Mouse (Mus musculus): ENCODE results near the gene Sdf4.

Gene Sdf4

DNA sequence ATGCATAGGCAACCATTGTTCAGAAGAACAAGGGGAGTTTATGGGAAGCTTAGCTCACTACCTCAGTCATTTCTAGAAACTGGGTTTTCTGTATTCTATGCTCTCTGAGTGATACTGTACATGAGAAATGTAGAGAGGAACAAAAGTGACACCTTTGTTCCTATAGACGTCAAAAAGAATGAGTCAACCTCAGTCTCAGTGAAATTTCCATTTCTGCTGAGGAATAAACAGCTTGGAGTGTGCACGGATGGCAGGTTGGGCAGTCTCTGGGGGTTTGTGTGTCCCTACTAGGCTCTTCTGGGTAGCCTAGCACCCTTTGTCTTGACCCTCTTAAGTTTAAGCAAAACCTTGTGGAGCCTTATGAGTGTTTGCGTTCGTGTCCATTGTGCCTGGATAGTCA lies 15.7 kb downstream of the Sdf4 start:
- no peak for DNase-seq

DNA sequence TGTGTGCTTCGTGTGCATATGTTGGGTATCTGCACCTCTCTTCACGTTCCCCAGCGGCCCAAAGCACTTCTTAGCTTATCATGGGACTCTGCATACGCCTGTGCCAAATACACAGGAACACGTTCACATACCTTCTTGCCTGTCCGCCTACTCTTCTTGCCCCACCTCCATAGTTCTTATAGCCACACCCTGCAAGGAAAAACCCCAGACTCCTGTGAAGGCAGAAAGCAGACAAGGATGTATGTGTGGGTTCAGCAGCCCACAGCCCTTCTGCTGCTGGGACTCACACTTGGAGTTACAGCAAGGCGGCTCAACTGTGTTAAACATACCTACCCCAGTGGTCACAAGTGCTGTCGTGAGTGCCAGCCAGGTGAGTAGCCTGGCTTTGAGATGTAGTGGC lies 21.0 kb downstream of the Sdf4 start, which contains the start of gene Tnfrsf4:
Gene Tnfrsf4 (plus strand): TSS at position 207 of the 400 bp plus-strand sequence.
- DNase-seq, result no peak

DNA sequence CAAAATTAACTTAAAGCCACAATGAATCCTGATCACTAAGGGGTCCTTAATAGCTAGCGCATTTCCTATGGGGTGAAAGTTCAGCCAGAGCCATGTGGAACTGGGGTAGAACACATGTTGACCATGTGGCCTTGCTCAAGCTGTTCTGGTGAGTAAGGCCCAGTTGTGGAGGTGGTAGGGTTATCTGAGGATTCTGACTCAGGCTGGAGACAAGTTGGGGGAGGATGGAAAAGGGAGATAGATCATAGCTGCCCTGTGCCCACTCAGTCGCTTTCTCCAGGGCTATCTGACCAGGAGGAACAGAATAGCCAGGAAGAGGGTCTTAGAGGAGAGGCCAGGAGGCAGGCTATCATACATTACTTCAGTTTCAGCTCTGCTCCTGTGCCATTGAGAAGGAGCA lies 21.8 kb downstream of the Sdf4 start:
- DNase-seq, result no peak

GRCm38 (mm10) chr4:156019771-156020170 lies 27.1 kb downstream of the Sdf4 start:
- DNase-seq, result no peak

- DNase-seq, result no peak
Observed at GRCm38 (mm10) chr4:156021381-156021780, 28.7 kb downstream of the Sdf4 start.

- no peak for DNase-seq
Observed at GRCm38 (mm10) chr4:156021942-156022419, 29.3 kb downstream of the Sdf4 start.

DNA sequence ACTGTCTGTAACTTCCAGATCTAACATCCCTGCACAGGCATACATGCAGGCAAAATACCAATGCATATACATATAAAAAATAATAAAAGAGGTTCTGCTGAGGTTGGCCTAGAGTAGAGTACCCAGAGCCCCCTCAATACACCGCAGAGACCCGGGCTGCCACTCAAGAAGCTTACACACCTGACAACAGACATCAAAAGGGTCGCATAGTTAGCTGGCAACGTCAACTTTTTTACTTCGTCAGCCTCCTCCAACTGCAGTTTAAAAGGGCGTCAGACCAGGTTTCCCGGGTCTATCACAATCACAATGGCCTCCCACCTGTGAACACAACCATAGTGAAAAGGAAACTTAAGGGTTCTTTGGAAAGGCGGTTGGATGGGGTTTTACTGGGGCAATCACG lies 30.8 kb downstream of the Sdf4 start:
- DNase-seq, result no peak

DNA sequence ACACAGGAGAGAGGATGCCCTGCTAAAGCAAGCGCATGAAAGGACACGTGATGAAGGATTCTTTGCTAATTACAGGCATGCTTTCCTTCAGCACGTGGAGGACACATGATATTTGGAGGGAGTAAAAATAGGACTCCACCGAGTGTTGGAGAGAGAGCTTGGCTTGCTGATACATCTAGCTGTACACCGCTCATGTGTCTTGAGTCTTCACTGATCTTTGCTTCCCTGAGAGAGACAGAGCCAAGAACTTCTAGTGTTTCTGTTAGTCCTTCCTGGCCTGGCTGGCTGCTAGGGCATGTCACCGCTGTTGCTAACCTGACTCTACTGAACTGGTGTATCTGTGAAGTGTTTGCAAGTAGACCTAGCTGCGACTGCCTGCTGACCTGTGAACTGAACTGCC lies 31.5 kb downstream of the Sdf4 start:
- no peak for DNase-seq

- peak; percentile 68 for DNase-seq
Observed at GRCm38 (mm10) chr4:156026013-156026412, 33.3 kb downstream of the Sdf4 start, which contains the start of gene Tnfrsf18. Gene Tnfrsf18 (plus strand): TSS chr4:156026164.

DNA sequence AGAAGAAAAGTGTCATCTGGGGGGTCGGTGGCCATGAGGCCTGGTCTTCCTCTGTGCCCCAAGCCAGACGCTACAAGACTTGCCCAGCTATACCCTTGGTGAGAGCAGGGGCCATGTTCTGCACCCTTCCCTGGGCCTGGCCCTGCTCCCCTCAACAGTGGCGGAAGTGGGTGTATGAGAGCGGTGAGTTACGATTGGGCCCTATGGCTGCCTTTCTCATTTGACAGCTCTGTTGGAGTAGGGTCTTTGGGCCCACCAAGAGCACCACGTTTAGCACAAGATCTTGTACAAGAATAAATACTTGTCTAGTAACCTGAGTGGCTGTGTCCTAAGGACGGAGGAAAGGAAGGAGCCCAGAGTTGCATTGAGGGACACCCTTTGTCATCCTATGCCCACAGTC lies 35.9 kb downstream of the Sdf4 start:
- DNase-seq, result no peak

- DNase-seq, result no peak
Observed at GRCm38 (mm10) chr4:156030651-156031118, 38.0 kb downstream of the Sdf4 start.

DNA sequence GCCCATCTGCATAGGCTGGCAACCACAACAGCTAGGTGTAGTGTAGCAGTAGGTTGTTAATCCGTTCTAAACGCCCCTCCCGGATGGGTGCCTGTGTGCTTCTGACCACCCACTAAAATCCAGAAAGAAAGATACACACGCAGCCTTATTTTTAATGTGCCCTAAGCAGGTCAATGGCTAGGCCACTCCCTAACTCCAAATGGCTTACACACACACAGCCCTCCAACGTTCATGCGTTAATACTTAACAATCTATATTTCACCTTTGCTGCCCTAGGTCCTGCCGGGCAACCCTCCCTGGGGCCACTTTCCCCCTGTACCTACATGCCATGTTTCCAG lies 38.6 kb downstream of the Sdf4 start:
- DNase-seq, result no peak

- DNase-seq, result peak; percentile 88
Observed at GRCm38 (mm10) chr4:156031593-156032391, 39.1 kb downstream of the Sdf4 start.

- peak; percentile 27 for DNase-seq
Observed at GRCm38 (mm10) chr4:156032856-156033255, 40.2 kb downstream of the Sdf4 start.

DNA sequence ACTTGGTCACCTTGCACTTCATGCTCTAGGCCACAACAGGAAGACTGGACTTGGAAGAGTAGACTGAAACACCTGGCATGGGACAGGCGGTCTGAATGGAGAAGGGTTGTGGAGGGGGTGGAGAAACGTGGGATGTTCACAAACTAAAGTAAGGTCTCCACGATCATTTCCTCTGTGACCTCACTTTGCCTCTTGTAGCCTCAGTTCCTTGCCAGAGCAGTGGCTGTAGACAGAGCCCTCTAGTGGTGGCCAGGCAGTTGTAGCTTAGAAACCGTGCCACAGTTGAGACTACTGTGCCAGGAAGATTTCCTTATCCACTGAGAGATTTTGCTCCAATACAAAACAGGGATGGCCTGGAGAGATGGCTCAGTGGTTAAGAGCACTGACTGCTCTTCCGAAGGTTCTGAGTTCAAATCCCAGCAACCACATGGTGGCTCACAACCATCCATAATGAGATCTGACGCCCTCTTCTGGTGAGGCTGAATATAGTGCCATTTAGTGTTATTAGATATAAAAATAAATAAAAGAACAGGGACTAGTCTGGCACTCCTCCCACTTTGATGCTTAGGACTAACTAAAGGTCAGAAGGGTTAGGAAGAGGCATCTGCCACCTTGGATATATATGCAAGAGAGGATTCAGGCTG lies 40.9 kb downstream of the Sdf4 start:
- peak; percentile 67 for DNase-seq

DNA sequence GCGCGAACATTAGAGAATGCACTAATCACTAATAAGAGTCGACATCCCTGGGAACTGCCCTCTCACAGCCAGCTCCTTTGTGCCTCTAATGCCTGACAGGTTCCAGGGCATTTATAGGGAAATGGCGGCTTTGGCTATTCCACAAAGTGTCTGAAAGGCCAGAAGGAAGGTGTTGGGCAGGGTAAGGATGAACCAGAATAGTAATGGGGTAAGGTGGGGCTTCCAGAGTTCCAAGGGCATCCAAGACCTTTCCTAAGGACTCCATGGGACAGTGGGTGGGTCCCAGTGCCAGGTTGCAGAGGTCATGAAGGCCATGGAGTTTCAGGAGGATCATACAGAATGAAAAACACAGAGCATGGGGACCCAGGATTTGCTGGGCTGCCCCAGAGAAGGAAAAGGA lies 41.6 kb downstream of the Sdf4 start:
- no peak for DNase-seq

DNA sequence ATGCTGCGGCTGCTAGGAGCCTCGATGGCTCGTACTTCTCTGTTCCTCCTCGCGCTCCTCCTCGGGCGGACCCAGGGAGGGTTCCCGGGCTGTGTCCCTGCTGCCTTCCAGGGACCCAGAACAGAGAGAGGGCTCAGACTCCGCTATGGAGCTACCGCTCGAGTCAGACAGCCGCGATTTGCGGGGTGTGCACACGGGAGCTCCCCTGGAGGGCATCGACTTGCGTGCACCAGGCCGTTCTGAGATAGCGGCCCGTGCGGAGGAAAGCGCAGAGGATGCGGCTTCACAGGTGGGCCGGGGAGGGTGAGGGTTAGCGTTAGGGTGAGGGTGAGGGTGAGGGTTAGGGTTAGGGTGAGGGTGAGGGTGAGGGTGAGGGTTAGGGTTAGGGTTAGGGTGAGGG lies 42.2 kb downstream of the Sdf4 start:
- DNase-seq, result no peak

- DNase-seq, result no peak
Observed at GRCm38 (mm10) chr4:156044754-156045153, 52.1 kb downstream of the Sdf4 start.

DNA sequence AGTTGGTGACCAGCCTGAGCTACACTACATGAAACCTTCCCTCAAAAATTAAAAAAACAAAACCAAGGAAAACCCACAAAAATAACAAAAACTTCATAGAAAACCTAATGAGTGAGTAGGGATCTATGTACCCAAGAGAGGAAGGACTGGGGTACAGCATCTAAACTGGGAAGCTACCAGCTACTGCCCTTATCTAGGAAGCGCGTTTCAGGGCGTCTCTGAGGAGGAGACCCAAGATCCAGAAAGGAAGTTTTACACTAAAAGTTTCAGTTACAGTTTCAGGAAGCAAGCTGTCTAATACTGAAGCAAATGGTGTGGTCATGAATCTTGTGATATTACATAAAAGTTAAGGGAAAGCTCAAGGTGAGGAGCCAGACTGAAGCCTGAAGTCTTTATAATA lies 57.1 kb downstream of the Sdf4 start:
- DNase-seq, result no peak

- no peak for DNase-seq
Observed at GRCm38 (mm10) chr4:156050391-156050980, 57.8 kb downstream of the Sdf4 start.

GRCm38 (mm10) chr4:156053113-156053512 lies 60.4 kb downstream of the Sdf4 start:
- DNase-seq, result no peak

DNA sequence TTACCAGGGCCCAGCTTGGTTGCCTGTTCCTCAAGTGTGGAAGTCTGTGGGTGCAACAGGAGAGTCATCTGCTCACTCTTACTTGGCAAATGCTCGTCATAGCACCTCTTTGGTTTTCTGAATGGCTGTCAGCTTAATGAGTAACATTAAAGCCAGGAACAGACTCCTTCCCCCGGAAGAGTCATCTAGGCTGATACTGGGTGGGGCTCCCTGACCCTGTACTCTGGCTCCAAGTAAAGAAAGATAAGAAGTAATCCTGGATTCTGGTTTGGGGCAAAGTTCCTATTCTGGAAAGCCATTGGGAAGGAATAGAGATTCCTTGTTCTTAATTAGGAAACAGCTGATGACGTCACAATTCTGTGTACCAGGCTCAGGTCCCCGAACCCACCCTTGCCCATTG lies 61.5 kb downstream of the Sdf4 start:
- DNase-seq, result no peak

- peak; percentile 42 for DNase-seq
Observed at GRCm38 (mm10) chr4:156054606-156055005, 61.9 kb downstream of the Sdf4 start.

DNA sequence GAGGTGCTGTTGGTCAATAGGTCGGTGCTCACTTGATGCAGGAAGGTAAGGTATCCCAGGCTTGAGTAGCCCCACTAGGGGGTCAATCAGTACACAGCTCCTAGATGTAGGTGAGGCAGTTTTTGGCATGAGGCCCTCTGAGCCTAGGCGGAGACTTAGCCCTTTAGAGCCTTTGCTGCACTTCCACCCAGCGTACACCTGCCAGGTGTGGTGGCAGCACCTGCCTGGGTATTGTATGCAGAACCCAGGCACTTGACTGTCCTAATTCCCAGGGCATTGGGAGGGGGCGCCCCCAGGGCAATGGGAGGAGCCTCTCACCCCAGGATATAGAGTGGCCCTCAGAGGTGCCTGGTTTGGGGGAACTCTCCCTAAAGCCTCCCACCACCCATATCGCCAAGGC lies 62.5 kb downstream of the Sdf4 start:
- no peak for DNase-seq
